Mouse (Mus musculus) cerebellum, adult 2 months (tissue): ENCODE results near the gene Hist1h2bg.

Experiments
- CTCF ChIP-seq: fragments of 200-500 bp; IDR thresholded peaks from 2 replicates; pipeline ENCODE4 v1.5.1; 2011; ENCODE audit warnings: low read depth, mild to moderate bottlenecking, control low read depth, low read length, moderate library complexity, borderline replicate concordance; ENCODE audit not compliant: insufficient read depth
- POLR2A ChIP-seq: fragments of 200-500 bp; IDR thresholded peaks from 2 replicates; pipeline ENCODE4 v1.6.1; 2011; ENCODE audit warnings: low read length, control low read depth, borderline replicate concordance; ENCODE audit not compliant: insufficient read depth

DNA sequence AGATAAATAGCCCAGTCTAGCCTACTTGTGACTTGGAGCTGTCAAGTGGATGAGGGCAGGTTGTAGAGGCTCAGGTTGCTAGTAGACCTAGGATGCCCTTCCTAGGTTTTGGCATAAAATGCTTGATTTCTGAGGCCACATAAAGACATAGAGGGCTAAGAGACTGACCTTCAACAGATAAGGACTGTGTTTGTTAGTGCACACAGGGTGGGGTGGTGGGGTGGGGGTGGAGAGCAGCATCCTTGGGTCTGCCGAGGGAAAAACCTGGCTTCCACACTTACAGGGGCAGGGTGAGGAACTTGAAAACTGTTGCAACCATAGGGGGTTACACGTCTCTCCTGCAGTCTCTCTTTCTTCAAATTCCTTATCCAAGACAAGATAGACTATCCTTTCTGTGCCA lies 24.0 kb downstream of the Hist1h2bg start:
- TF ChIP-seq POLR2A (no peak), CTCF (no peak)
